Comparison of ENCODE assay signal across 9 mouse cellular contexts in the genomic region with DNA sequence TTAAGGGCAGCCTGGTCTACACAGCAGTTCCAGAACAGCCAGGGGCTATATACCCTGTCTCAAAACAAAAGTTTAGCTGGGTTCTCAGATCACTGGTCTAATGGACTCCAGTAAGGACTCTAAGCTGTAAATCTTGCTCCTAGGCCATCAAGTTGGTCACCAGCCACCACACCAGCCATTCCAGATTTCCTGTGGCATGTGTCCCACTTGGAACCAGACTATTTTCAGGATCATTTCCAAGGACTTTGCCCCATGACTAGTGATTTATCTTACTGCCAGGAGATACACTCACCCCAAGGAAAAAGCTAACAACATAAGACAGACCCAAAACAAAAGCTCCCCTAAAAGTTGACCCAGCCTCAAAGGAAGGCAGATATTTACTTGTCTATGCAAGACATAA. TPM values are rescaled to one million over a fixed set of nuclear protein-coding genes. Genes with fewer than 3 reads are reported as not detected.
DNase-seq lines count a peak whose midpoint lies in the region; ATAC-seq lines count a peak whose summit lies in the region.
"Had no signal": no experiment of that assay in that cellular context is flagged by ENCODE, and none has a peak within 500 bp of the region (broad histone marks: within the 10 kb centered on the region; RNA-seq: fewer than 3 reads in every experiment).

No protein-coding gene starts in this region.

- H3K9ac ChIP-seq in hindbrain, embryonic 15.5 days: no peak overlapping the region
- no peak overlapping the region; the same call in 1 of the 2 replicates for H3K9ac ChIP-seq in liver, embryonic 12.5 days
- no peak overlapping the region for H3K9ac ChIP-seq in hindbrain, embryonic 11.5 days (ENCODE audit: low read depth, low read length)

- H3K4me2 ChIP-seq in hindbrain, embryonic 15.5 days: peak overlapping the region; percentile 88; the same call in 1 of the 2 replicates
- H3K4me2 ChIP-seq in liver, embryonic 12.5 days: peak overlapping the region; percentile 93
- H3K4me2 ChIP-seq in hindbrain, embryonic 11.5 days (replicated peaks; ENCODE audit: low read depth, low read length): no peak overlapping the region

- H3K9me3 ChIP-seq in hindbrain, embryonic 15.5 days: no peaks in the 10 kb centered on the region
- no peaks in the 10 kb centered on the region for H3K9me3 ChIP-seq in hindbrain, embryonic 10.5 days
- H3K9me3 ChIP-seq in liver, embryonic 12.5 days (replicated peaks): no peaks in the 10 kb centered on the region
- H3K9me3 ChIP-seq in hindbrain, embryonic 11.5 days (ENCODE audit: control insufficient read depth, low read length): no peaks in the 10 kb centered on the region

- peaks cover 14% of the 10 kb centered on the region; the same call in 1 of the 2 replicates for H3K36me3 ChIP-seq in hindbrain, embryonic 15.5 days
- peaks cover 23% of the 10 kb centered on the region for H3K36me3 ChIP-seq in hindbrain, embryonic 10.5 days
- H3K36me3 ChIP-seq in liver, embryonic 12.5 days: peaks cover 29% of the 10 kb centered on the region
- H3K36me3 ChIP-seq in hindbrain, embryonic 11.5 days (ENCODE audit: control insufficient read depth, insufficient read depth, low read length): no peaks in the 10 kb centered on the region

- no peak overlapping the region for H3K27ac ChIP-seq in hindbrain, embryonic 15.5 days (replicated peaks)
- no peak overlapping the region for H3K27ac ChIP-seq in hindbrain, embryonic 10.5 days
- no peak overlapping the region; the same call in 1 of the 2 replicates for H3K27ac ChIP-seq in liver, embryonic 12.5 days
- H3K27ac ChIP-seq in hindbrain, embryonic 11.5 days (ENCODE audit: low read depth, low read length): no peak overlapping the region

- H3K27me3 ChIP-seq in hindbrain, embryonic 15.5 days: no peaks in the 10 kb centered on the region
- no peaks in the 10 kb centered on the region for H3K27me3 ChIP-seq in hindbrain, embryonic 10.5 days (ENCODE audit: insufficient read depth, poor library complexity, severe bottlenecking)
- H3K27me3 ChIP-seq in liver, embryonic 12.5 days (replicated peaks): no peaks in the 10 kb centered on the region
- H3K27me3 ChIP-seq in hindbrain, embryonic 11.5 days (ENCODE audit: control insufficient read depth, insufficient read depth, low read length): no peaks in the 10 kb centered on the region

- ATAC-seq in hindbrain, embryonic 15.5 days (ENCODE audit: low FRiP score, low read depth): no peak
- no peak for ATAC-seq in liver, embryonic 12.5 days
- no peak for ATAC-seq in hindbrain, embryonic 11.5 days (ENCODE audit: low FRiP score)
- ATAC-seq: activated CD4-positive, CD25-positive, alpha-beta regulatory T cell, adult 4 months had no signal

- DNase-seq in hindbrain, embryonic 10.5 days (ENCODE audit: low spot score): no peak
- peak; percentile 55 for DNase-seq in adrenal gland, postnatal 25 days
- DNase-seq in gastrocnemius, postnatal 25 days: peak; percentile 48
- no peak for DNase-seq in natural killer cell, adult 2 months (ENCODE audit: low spot score in 2 of 2)
- DNase-seq in right cerebral cortex, postnatal 36 days (ENCODE audit: low spot score in 2 of 2): no peak
- no peak for DNase-seq in hindbrain, embryonic 11.5 days (ENCODE audit: low spot score)

- no peak overlapping the region for H3K4me3 ChIP-seq in hindbrain, embryonic 15.5 days
- H3K4me3 ChIP-seq in hindbrain, embryonic 10.5 days: no peak overlapping the region
- no peak overlapping the region for H3K4me3 ChIP-seq in liver, embryonic 12.5 days
- H3K4me3 ChIP-seq in hindbrain, embryonic 11.5 days (ENCODE audit: low read depth, low read length): no peak overlapping the region

- H3K4me1 ChIP-seq in hindbrain, embryonic 15.5 days (replicated peaks): peaks cover 20% of the 10 kb centered on the region
- peaks cover 16% of the 10 kb centered on the region for H3K4me1 ChIP-seq in hindbrain, embryonic 10.5 days (replicated peaks)
- peaks cover 53% of the 10 kb centered on the region for H3K4me1 ChIP-seq in liver, embryonic 12.5 days
- H3K4me1 ChIP-seq in hindbrain, embryonic 11.5 days (replicated peaks; ENCODE audit: control insufficient read depth, insufficient read depth, low read length): peaks cover 4% of the 10 kb centered on the region; the same call in 1 of the 2 replicates

RNA-seq across cellular contexts. Expression of a gene that starts 2.1 kb away (rescaled TPM):
- polyA plus RNA-seq in hindbrain, embryonic 15.5 days (2015; fragmentation: Nextera tagmentation; extraction: Ambion mirVana): 10.2 and 11.2 TPM in 2 replicates
- 4.9 and 6.1 TPM in 2 replicates for polyA plus RNA-seq in hindbrain, embryonic 10.5 days (2016; fragmentation: Nextera tagmentation; extraction: Ambion mirVana)
- total RNA-seq in adrenal gland, postnatal 25 days (2021): 63.1 and 73.1 TPM in 2 replicates
- total RNA-seq in gastrocnemius, postnatal 25 days (2021): 10 to 100 TPM; 26.7 to 32.8 TPM
- 3.5 and 3.9 TPM in 2 replicates for polyA plus RNA-seq in liver, embryonic 12.5 days (2016; fragmentation: Nextera tagmentation; extraction: Ambion mirVana)
- polyA plus RNA-seq in hindbrain, embryonic 11.5 days (2014; fragmentation: Nextera tagmentation; extraction: Ambion mirVana): 10.6 and 15.2 TPM in 2 replicates

RNA-seq across cellular contexts. Expression of a gene that starts 54.0 kb away (rescaled TPM):
- polyA plus RNA-seq in hindbrain, embryonic 15.5 days (2015; fragmentation: Nextera tagmentation; extraction: Ambion mirVana): 3.8 and 5.1 TPM in 2 replicates
- polyA plus RNA-seq in hindbrain, embryonic 10.5 days (2016; fragmentation: Nextera tagmentation; extraction: Ambion mirVana): 2.8 and 3.1 TPM in 2 replicates
- total RNA-seq in adrenal gland, postnatal 25 days (2021): 4.9 and 7.2 TPM in 2 replicates
- 1 to 10 TPM; 2.2 to 3.7 TPM for total RNA-seq in gastrocnemius, postnatal 25 days (2021)
- 4.9 TPM in 2 replicates for polyA plus RNA-seq in liver, embryonic 12.5 days (2016; fragmentation: Nextera tagmentation; extraction: Ambion mirVana)
- polyA plus RNA-seq in hindbrain, embryonic 11.5 days (2014; fragmentation: Nextera tagmentation; extraction: Ambion mirVana): 1.6 and 1.8 TPM in 2 replicates

Comparison
In these comparisons a context has a peak if more than half of its experiments do, and no peak if none do; other contexts are left out.
1. DNase-seq: peak in adrenal gland, postnatal 25 days (single experiment) and gastrocnemius, postnatal 25 days (single experiment); none in hindbrain, embryonic 10.5 days (single experiment), natural killer cell, adult 2 months (0 of 2), right cerebral cortex, postnatal 36 days (0 of 2) and hindbrain, embryonic 11.5 days (single experiment).